Mouse (Mus musculus) kidney, embryonic 15.5 days (tissue): ENCODE measurements at regions not wholly inside any gene's neighbourhood (a gene's known extent, or its start where the extent isn't known, plus 50 kb on each side); places are given as distances from the start of the nearest gene placed in this dataset.

Experiments used
- ATAC-seq: fragments of 200-750 bp; cut with Nextera tagmentation; replicated peaks from 2 replicates; pipeline ENCODE4 v1.8.0; 2017; ENCODE audit warnings: moderate TSS enrichment; ENCODE audit not compliant: low FRiP score
- H3K27ac ChIP-seq: fragments of 300-500 bp; sonication (generic); 2 replicates; pipeline ENCODE4 v1.5.1; 2015; ENCODE audit warnings: mild to moderate bottlenecking, inconsistent platforms
- H3K27me3 ChIP-seq: fragments of 300-500 bp; sonication (generic); 2 replicates; pipeline ENCODE4 v1.6.1; 2015; ENCODE audit warnings: inconsistent platforms
- H3K36me3 ChIP-seq: fragments of 300-500 bp; sonication (generic); 2 replicates; pipeline ENCODE4 v1.6.1; 2015; ENCODE audit warnings: inconsistent platforms
- H3K4me1 ChIP-seq: fragments of 300-500 bp; sonication (generic); 2 replicates; pipeline ENCODE4 v1.6.1; 2015; ENCODE audit warnings: inconsistent platforms
- H3K4me2 ChIP-seq: fragments of 300-500 bp; sonication (generic); 2 replicates; pipeline ENCODE4 v1.6.1; 2015; ENCODE audit warnings: moderate library complexity, mild to moderate bottlenecking, inconsistent platforms
- H3K4me3 ChIP-seq: fragments of 300-500 bp; sonication (generic); replicated peaks from 2 replicates; pipeline ENCODE4 v1.5.1; 2015; ENCODE audit warnings: mild to moderate bottlenecking, inconsistent platforms
- H3K9ac ChIP-seq: fragments of 300-500 bp; sonication (generic); 2 replicates; pipeline ENCODE4 v1.6.1; 2015; ENCODE audit warnings: mild to moderate bottlenecking, inconsistent platforms
- H3K9me3 ChIP-seq: fragments of 300-500 bp; sonication (generic); replicated peaks from 2 replicates; pipeline ENCODE4 v1.6.1; 2016; ENCODE audit warnings: inconsistent platforms
- WGBS: fragments of 180-500 bp; shearing (Covaris S2); methylation state at CpG from one replicate; pipeline ENCODE4 v1.1.7; 2015; ENCODE audit warnings: mixed read lengths; 5-methylcytosine and 5-hydroxymethylcytosine counted together

DNA sequence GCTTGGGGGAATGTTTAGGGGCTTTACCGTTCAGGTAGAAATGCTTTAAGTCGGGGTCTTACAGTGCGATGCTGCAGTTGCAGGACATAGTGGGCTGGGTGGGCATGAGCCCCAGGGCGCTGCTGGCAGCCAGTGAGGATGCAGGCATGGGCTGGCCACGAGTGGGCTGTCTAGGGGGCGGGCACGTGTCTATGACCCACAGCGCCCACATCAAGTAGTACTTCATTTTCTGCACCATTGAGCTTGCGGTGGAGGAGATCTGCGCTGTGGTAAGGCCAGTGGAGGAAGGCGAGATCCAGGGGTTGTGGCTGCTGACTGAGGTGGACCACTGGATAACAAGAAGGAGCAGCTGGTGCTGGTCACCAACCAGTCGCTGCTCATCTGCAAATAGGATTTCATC lies 52.4 kb upstream of the Olfr291 start:
- ATAC-seq = peak; percentile 40; the same call in 1 of the 2 replicates

DNA sequence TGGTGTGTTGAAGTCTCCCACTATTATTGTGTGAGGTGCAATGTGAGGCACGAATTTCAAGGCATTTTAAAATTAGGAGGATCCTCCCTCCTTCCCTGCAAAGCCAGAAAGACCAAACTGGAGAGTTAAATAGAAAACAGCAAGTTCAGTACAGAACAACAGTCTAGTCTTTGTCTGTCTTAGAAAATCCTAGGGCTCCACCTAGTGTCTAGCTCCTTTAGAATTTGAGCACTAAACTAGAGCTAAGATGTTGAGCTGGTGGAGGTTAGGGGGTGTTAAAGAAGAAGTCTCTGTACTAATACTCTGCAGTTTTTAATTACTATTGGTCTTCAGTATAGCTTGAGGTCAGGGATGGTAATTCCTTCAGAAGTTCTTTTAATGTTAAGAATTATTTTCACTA lies 58.7 kb upstream of the Olfr291 start:
- Histone ChIP-seq H3K27me3 (no peaks in the 10 kb centered on the region), H3K4me3 (no peak overlapping the region), H3K27ac (no peak overlapping the region), H3K4me2 (no peak overlapping the region), H3K4me1 (no peaks in the 10 kb centered on the region), H3K9me3 (no peaks in the 10 kb centered on the region), H3K36me3 (no peaks in the 10 kb centered on the region), H3K9ac (no peak overlapping the region)
- WGBS = 8% methylated on average over 1 of the region's 1 CpGs
- ATAC-seq = no peak

More for the DNA sequence above, 52.4 kb upstream of the Olfr291 start:
- no peaks in the 10 kb centered on the region for H3K36me3 ChIP-seq
- peaks cover 7% of the 10 kb centered on the region; the same call in 1 of the 2 replicates for H3K4me1 ChIP-seq
- H3K4me3 ChIP-seq = no peak overlapping the region
- peak overlapping the region; percentile 25; the same call in 1 of the 2 replicates for H3K4me2 ChIP-seq
- WGBS = 16% methylated on average over 12 of the region's 12 CpGs
- no peak overlapping the region for H3K27ac ChIP-seq
- no peaks in the 10 kb centered on the region for H3K9me3 ChIP-seq
- no peaks in the 10 kb centered on the region; the same call in 1 of the 2 replicates for H3K27me3 ChIP-seq
- no peak overlapping the region for H3K9ac ChIP-seq

GRCm38 (mm10) chr7:84779276-84779825 lies 74.0 kb upstream of the Olfr291 start:
- Histone ChIP-seq H3K4me3 (peak overlapping the region; percentile 57), H3K27me3 (no peaks in the 10 kb centered on the region), H3K9ac (peak overlapping the region; percentile 42; the same call in 1 of the 2 replicates), H3K4me2 (peak overlapping the region; percentile 80), H3K27ac (no peak overlapping the region), H3K4me1 (no peaks in the 10 kb centered on the region), H3K9me3 (no peaks in the 10 kb centered on the region), H3K36me3 (no peaks in the 10 kb centered on the region)
- WGBS = 1% methylated on average over 30 of the region's 30 CpGs
- ATAC-seq = peak; percentile 97

GRCm38 (mm10) chr7:84777696-84778095 lies 75.7 kb upstream of the Olfr291 start:
- no peak overlapping the region for H3K27ac ChIP-seq

DNA sequence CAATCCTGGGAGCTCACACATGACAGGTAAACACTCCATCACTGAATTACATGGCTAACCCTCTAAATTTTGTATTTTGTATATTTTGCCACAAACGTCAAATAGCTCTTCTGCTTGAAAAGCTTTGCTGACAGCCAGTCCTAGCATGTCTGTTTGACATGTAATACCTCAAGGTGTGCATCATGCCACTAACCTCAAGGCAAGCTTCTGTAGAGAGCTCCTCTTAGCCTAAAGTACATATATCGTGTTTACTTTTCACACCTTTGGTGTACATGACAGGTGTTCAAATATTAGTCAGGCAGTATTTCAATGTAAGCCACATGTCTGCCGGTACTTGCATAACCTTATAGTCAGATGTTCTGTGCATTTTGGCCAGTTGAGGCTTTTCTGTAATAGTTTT lies 66.5 kb upstream of the Zfand6 start:
- H3K9ac ChIP-seq = no peak overlapping the region
- H3K27ac ChIP-seq = no peak overlapping the region
- H3K4me3 ChIP-seq = no peak overlapping the region
- no peaks in the 10 kb centered on the region for H3K9me3 ChIP-seq
- no peak overlapping the region for H3K4me2 ChIP-seq
- H3K4me1 ChIP-seq = no peaks in the 10 kb centered on the region
- H3K27me3 ChIP-seq = no peaks in the 10 kb centered on the region
- ATAC-seq = no peak
- H3K36me3 ChIP-seq = no peaks in the 10 kb centered on the region
- WGBS = 83% methylated on average over 3 of the region's 3 CpGs

More at GRCm38 (mm10) chr7:84777696-84778095, 75.7 kb upstream of the Olfr291 start:
- Histone ChIP-seq H3K9me3 (no peaks in the 10 kb centered on the region), H3K27me3 (no peaks in the 10 kb centered on the region), H3K9ac (no peak overlapping the region), H3K4me2 (no peak overlapping the region), H3K36me3 (no peaks in the 10 kb centered on the region), H3K4me1 (no peaks in the 10 kb centered on the region), H3K4me3 (no peak overlapping the region)
- ATAC-seq = no peak

GRCm38 (mm10) chr7:84753361-84753760 lies 63.6 kb upstream of the Zfand6 start:
- Histone ChIP-seq H3K9ac (no peak overlapping the region), H3K36me3 (no peaks in the 10 kb centered on the region), H3K4me1 (peaks cover 7% of the 10 kb centered on the region; the same call in 1 of the 2 replicates), H3K4me2 (no peak overlapping the region), H3K27ac (no peak overlapping the region), H3K9me3 (no peaks in the 10 kb centered on the region), H3K27me3 (no peaks in the 10 kb centered on the region), H3K4me3 (no peak overlapping the region)
- ATAC-seq = no peak
- 98% methylated on average over 1 of the region's 1 CpGs for WGBS

GRCm38 (mm10) chr7:84749434-84750301 lies 59.9 kb upstream of the Zfand6 start:
- Histone ChIP-seq H3K27ac (0 out of 2 replicates have a peak overlapping the region, but pooled peaks have one; percentile 51), H3K27me3 (no peaks in the 10 kb centered on the region), H3K4me1 (peaks cover 7% of the 10 kb centered on the region; the same call in 1 of the 2 replicates), H3K4me3 (peak overlapping the region; percentile 50), H3K9ac (no peak overlapping the region; the same call in 1 of the 2 replicates), H3K36me3 (no peaks in the 10 kb centered on the region), H3K4me2 (peak overlapping the region; percentile 75), H3K9me3 (no peaks in the 10 kb centered on the region)
- peak; percentile 83 for ATAC-seq
- WGBS = 3% methylated on average over 21 of the region's 21 CpGs

DNA sequence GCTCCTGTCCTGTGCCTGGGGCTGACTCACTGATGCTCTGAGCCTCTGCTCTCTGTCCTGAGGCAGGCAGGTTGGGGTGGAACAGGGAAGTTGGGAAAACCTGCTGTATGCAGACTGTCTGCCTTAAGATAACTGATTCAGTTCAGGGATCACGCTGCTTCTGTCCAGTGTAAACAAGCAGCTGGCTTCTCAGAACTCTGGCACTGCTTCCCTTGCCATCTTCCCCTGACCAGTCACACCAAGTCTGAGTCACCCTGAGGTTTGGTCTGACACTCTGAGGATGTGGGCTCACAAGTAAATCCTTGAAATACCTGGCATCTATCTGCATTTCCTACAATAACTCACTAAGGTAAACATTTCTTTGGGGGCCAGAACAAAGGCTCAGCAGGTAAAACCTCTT lies 58.1 kb upstream of the Zfand6 start:
- no peaks in the 10 kb centered on the region for H3K36me3 ChIP-seq
- H3K4me2 ChIP-seq = no peak overlapping the region
- H3K9me3 ChIP-seq = no peaks in the 10 kb centered on the region
- no peak overlapping the region for H3K4me3 ChIP-seq
- WGBS = 60% methylated on average over 1 of the region's 1 CpGs
- H3K9ac ChIP-seq = no peak overlapping the region
- ATAC-seq = no peak
- H3K4me1 ChIP-seq = peaks cover 7% of the 10 kb centered on the region; the same call in 1 of the 2 replicates
- no peak overlapping the region for H3K27ac ChIP-seq
- H3K27me3 ChIP-seq = no peaks in the 10 kb centered on the region

DNA sequence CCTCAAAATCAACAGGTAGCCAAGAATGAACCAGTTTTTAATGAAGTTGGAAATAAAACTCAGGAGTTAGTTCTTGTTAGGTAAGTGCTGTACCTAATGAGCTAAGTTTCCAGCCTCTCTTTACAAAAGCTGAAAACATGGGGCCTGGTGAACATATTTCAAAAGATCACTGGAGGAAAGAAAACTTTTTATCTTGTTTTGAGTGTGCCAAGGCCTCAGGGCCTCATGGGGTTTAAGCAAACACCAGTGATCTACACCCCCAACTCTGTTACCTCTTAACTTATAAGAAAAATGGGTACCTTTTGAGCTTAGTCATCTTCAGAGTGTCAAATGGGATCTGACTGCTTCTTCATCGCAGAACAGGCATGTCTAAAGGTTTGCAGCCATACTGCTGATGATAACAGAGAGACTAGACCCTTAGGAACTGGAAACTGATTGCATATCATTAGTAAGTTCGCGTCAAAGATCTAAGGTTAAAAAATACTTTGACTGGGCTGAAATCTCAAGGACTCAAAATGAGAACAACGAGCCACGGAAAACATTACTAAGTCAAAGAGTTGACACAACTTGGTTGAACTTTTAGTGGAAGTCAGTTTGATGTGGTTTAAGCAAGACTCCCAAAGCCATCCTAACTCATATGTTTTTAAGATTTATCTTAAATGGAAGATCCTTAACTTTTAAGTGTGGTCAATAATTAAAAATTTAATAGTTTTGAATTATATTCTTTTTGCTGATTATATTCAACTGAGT lies 54.7 kb upstream of the Zfand6 start:
- 92% methylated on average over 5 of the region's 5 CpGs for WGBS
- H3K4me3 ChIP-seq = no peak overlapping the region

DNA sequence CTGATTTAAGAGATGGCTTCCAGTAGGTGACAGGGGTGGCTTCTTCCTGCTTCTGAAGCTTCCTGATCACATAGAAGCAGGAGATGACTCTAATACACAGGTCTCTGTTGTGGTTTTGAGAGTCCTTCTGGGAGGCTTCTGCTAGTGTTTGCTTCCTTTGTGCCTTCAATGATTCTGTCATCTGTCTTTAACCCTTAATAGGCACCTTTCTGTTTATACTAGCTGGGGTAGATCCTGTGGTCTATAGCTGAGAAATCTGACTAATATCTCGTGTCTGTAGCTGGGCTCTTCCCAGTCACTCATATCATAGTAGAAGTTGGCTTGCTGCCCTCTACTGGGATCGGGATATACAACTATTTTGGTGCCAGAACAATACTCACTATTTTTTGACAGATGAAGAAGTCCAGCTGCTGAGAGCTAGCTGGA lies 50.2 kb upstream of the Zfand6 start:
- no peak overlapping the region for H3K4me3 ChIP-seq

More for the DNA sequence above, 54.7 kb upstream of the Zfand6 start:
- peaks cover 5% of the 10 kb centered on the region; the same call in 1 of the 2 replicates for H3K4me1 ChIP-seq
- H3K4me2 ChIP-seq = no peak overlapping the region
- H3K27ac ChIP-seq = no peak overlapping the region
- no peaks in the 10 kb centered on the region for H3K27me3 ChIP-seq
- no peaks in the 10 kb centered on the region for H3K36me3 ChIP-seq
- no peak overlapping the region for H3K9ac ChIP-seq
- ATAC-seq = no peak
- H3K9me3 ChIP-seq = no peaks in the 10 kb centered on the region

More for the DNA sequence above, 50.2 kb upstream of the Zfand6 start:
- 18% methylated on average over 2 of the region's 2 CpGs for whole genome bisulfite sequencing
- no peaks in the 10 kb centered on the region for H3K36me3 ChIP-seq
- H3K27ac ChIP-seq = no peak overlapping the region
- 0 out of 2 replicates have a peak, but pooled peaks have one; percentile 18 for ATAC-seq
- H3K27me3 ChIP-seq = no peaks in the 10 kb centered on the region
- H3K9me3 ChIP-seq = no peaks in the 10 kb centered on the region
- no peaks in the 10 kb centered on the region for H3K4me1 ChIP-seq
- no peak overlapping the region for H3K9ac ChIP-seq
- H3K4me2 ChIP-seq = no peak overlapping the region
